Mouse (Mus musculus) frontal cortex, postnatal 14 days (tissue): ENCODE results near the gene Cacna1b.

ENCODE experiments used
- DNase-seq, 2 experiments: peaks; one replicate each; pipeline ENCODE4 v3.0.0; 2022; ENCODE audit warnings: low spot score in 2 of 2

Gene Cacna1b

GRCm38 (mm10) chr2:24763115-24763557, at the start of gene Cacna1b:
Gene Cacna1b (minus strand): TSS chr2:24763152.
- DNase-seq = peak; percentile 84 to 89

- DNase-seq = no peak
These were observed 46.8 kb upstream of the Cacna1b start for GRCm38 (mm10) chr2:24809746-24810145.

GRCm38 (mm10) chr2:24807691-24808090, 44.7 kb upstream of the Cacna1b start:
- no peak for DNase-seq

GRCm38 (mm10) chr2:24807036-24807435, 44.1 kb upstream of the Cacna1b start:
- no peak for DNase-seq

GRCm38 (mm10) chr2:24806143-24806542, 43.2 kb upstream of the Cacna1b start:
- peak in 1 of 2 experiments; percentile 34 for DNase-seq

- DNase-seq = no peak
These were observed 42.7 kb upstream of the Cacna1b start for GRCm38 (mm10) chr2:24805621-24806020.

- no peak for DNase-seq
These were observed 34.0 kb upstream of the Cacna1b start for GRCm38 (mm10) chr2:24796833-24797457.

- no peak for DNase-seq
These were observed 24.3 kb upstream of the Cacna1b start for GRCm38 (mm10) chr2:24787250-24787649.

GRCm38 (mm10) chr2:24781253-24781652, 18.3 kb upstream of the Cacna1b start:
- no peak for DNase-seq

GRCm38 (mm10) chr2:24776831-24777230, 13.9 kb upstream of the Cacna1b start:
- DNase-seq = no peak

- no peak for DNase-seq
These were observed 13.1 kb upstream of the Cacna1b start for GRCm38 (mm10) chr2:24775951-24776587.

GRCm38 (mm10) chr2:24774832-24775231, 11.9 kb upstream of the Cacna1b start:
- DNase-seq = no peak

GRCm38 (mm10) chr2:24770861-24771260, 7.9 kb upstream of the Cacna1b start:
- no peak for DNase-seq

- peak in 1 of 2 experiments; percentile 50 for DNase-seq
These were observed 449 bp downstream of the Cacna1b start for GRCm38 (mm10) chr2:24762446-24762960.

- DNase-seq = peak; percentile 55 to 56
These were observed 968 bp downstream of the Cacna1b start for GRCm38 (mm10) chr2:24761923-24762445.

- peak in 1 of 2 experiments; percentile 53 for DNase-seq
These were observed 7.7 kb downstream of the Cacna1b start for GRCm38 (mm10) chr2:24755276-24755675.

GRCm38 (mm10) chr2:24752599-24752998, 10.4 kb downstream of the Cacna1b start:
- no peak for DNase-seq

- DNase-seq = no peak
These were observed 12.9 kb downstream of the Cacna1b start for GRCm38 (mm10) chr2:24750051-24750450.

GRCm38 (mm10) chr2:24747878-24748277, 15.1 kb downstream of the Cacna1b start:
- DNase-seq = no peak

GRCm38 (mm10) chr2:24739701-24740100, 23.3 kb downstream of the Cacna1b start:
- no peak for DNase-seq

- no peak for DNase-seq
These were observed 29.8 kb downstream of the Cacna1b start for GRCm38 (mm10) chr2:24733157-24733556.

- DNase-seq = no peak
These were observed 37.1 kb downstream of the Cacna1b start for GRCm38 (mm10) chr2:24725865-24726264.
